Mouse (Mus musculus): ENCODE results near the gene Dmp1. TPM values are rescaled to one million over a fixed set of nuclear protein-coding genes. Genes with fewer than 3 reads are reported as not detected.

The Dmp1 gene
- total RNA-seq (2021) (not detected), polyA plus RNA-seq (2012; rRNA removed) (not detected in 2 replicates)
- long read RNA-seq, result 0 reads

DNA sequence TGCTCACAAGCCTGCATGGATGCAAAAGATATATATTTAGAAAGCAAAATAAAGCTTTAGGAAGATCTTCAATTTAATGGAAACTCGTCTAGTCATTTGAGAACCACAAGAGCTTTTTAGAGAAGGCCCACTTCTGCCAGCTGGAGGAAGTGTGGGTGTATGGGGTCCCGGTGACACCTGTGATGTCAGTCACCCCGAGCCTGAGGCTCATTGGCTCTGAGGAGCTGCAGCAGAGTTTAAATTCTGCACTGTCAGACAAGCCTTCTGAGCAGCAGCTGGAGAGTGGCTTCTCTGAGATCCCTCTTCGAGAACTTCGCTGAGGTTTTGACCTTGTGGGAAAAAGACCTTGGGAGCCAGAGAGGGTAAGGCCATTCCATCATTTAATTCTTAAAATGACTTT lies at the start of gene Dmp1:
Gene Dmp1 (plus strand): TSS at position 263 of the 400 bp plus-strand sequence.
- no peaks in the 10 kb centered on the region for H3K79me2 ChIP-seq (replicated peaks; ENCODE audit: control insufficient read depth, insufficient read depth, low read length)
- no peak within 1 kb of the TSS for H3K4me3 ChIP-seq
- H3K27ac ChIP-seq, result no peak within 1 kb of the TSS
- H3K27me3 ChIP-seq (ENCODE audit: control insufficient read depth, insufficient read depth, low read length), result no peaks in the 10 kb centered on the region
- WGBS, result 64% methylated on average over 5 of the region's 5 CpGs
- no peak for DNase-seq
- H3K4me1 ChIP-seq (ENCODE audit: control insufficient read depth, insufficient read depth, low read length), result no peaks in the 10 kb centered on the region; the same call in none of the 2 replicates
- no peaks in the 10 kb centered on the region for H3K36me3 ChIP-seq (ENCODE audit: control insufficient read depth, insufficient read depth, low read length)
- intact Hi-C loops (cut with DNase I), result no loop called here
- TF ChIP-seq EP300 (IDR thresholded peaks at IDR 0.05; ENCODE audit: insufficient read depth, low read depth, low read length), result no peak
- TF ChIP-seq CTCF (IDR thresholded peaks at IDR 0.05), result no peak
- TF ChIP-seq POLR2A (IDR thresholded peaks at IDR 0.05; ENCODE audit: insufficient read depth, low read depth, low read length), result no peak
- no peak within 1 kb of the TSS for H3K9ac ChIP-seq (ENCODE audit: low read depth, low read length)

DNA sequence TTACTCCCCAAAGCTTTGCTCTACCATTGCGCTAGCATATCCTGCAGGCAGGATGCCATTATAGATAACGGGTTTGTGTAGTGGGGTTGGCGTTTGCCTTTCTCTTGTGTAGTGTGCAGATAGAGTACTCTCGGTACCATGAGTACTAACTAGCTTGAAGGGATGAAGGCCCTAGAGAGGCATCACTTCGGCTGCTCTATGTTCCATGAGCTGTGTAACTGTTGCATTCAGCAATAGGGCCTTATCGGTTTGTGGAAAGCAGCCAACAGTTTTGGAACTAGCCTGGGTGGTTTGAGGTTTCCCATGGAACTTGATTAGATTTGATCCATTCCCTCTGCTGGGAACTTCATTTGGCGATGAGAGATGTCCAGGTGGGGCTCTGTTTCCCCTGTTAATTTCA lies 44.7 kb upstream of the Dmp1 start:
- H3K27me3 ChIP-seq (ENCODE audit: control insufficient read depth, insufficient read depth, low read length), result no peaks in the 10 kb centered on the region
- 61% methylated on average over 7 of the region's 7 CpGs for WGBS
- no peak overlapping the region for H3K27ac ChIP-seq
- H3K9ac ChIP-seq (ENCODE audit: low read depth, low read length), result no peak overlapping the region
- peaks cover 4% of the 10 kb centered on the region for H3K4me1 ChIP-seq (ENCODE audit: control insufficient read depth, insufficient read depth, low read length)
- DNase-seq, result no peak
- TF ChIP-seq EP300 (IDR thresholded peaks at IDR 0.05; ENCODE audit: insufficient read depth, low read depth, low read length) (no peak), CTCF (IDR thresholded peaks at IDR 0.05) (no peak), POLR2A (IDR thresholded peaks at IDR 0.05; ENCODE audit: insufficient read depth, low read depth, low read length) (no peak)
- intact Hi-C loops (cut with DNase I), result no loop called here
- H3K79me2 ChIP-seq (replicated peaks; ENCODE audit: control insufficient read depth, insufficient read depth, low read length), result no peaks in the 10 kb centered on the region
- 0 out of 2 replicates have a peak, but pooled peaks cover 2% of the 10 kb centered on the region for H3K36me3 ChIP-seq (ENCODE audit: control insufficient read depth, insufficient read depth, low read length)
- no peak overlapping the region for H3K4me3 ChIP-seq

DNA sequence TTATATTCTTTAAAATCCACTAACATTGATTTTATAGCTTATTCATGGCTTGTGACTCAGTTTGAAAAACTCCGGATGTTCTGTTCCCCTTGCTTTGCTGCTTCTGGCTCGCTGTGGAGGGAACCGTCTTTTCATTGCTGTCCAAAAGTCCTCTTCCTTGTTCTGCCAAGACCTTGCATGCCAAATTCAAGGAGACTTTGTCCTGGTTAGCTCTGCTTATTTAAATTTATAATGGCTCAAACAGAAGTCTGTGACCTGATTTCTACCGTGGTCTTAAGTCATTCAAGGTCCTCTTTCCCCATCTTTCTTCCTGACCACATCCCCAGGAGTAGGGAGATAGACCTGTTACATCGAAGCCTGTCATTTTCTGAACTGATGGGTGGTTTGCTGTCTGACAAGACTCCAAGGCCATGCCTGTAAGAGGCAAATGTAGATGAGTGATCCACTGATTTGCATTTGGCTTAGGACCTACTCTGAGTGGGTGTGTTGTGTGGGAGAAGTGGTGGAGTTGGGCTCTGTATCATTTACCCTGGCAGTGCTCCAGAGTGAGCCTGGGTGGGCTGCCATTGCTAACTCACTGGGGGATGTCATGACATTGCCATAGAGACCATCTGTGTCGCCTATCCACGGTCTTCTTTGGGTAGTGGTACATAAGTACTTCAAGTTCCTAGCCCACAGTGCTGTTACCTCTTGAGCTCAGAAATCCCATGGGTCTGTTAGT lies 43.9 kb upstream of the Dmp1 start:
- TF ChIP-seq POLR2A (IDR thresholded peaks at IDR 0.05; ENCODE audit: insufficient read depth, low read depth, low read length) (no peak), EP300 (IDR thresholded peaks at IDR 0.05; ENCODE audit: insufficient read depth, low read depth, low read length) (no peak), CTCF (IDR thresholded peaks at IDR 0.05) (no peak)
- Histone ChIP-seq H3K4me3 (no peak overlapping the region), H3K9ac (ENCODE audit: low read depth, low read length) (no peak overlapping the region), H3K27ac (no peak overlapping the region), H3K36me3 (ENCODE audit: control insufficient read depth, insufficient read depth, low read length) (0 out of 2 replicates have a peak, but pooled peaks cover 2% of the 10 kb centered on the region), H3K27me3 (ENCODE audit: control insufficient read depth, insufficient read depth, low read length) (no peaks in the 10 kb centered on the region), H3K4me1 (ENCODE audit: control insufficient read depth, insufficient read depth, low read length) (peaks cover 4% of the 10 kb centered on the region), H3K79me2 (replicated peaks; ENCODE audit: control insufficient read depth, insufficient read depth, low read length) (no peaks in the 10 kb centered on the region)
- DNase-seq, result no peak
- WGBS, result 65% methylated on average over 7 of the region's 7 CpGs
- intact Hi-C loops (cut with DNase I), result no loop called here

DNA sequence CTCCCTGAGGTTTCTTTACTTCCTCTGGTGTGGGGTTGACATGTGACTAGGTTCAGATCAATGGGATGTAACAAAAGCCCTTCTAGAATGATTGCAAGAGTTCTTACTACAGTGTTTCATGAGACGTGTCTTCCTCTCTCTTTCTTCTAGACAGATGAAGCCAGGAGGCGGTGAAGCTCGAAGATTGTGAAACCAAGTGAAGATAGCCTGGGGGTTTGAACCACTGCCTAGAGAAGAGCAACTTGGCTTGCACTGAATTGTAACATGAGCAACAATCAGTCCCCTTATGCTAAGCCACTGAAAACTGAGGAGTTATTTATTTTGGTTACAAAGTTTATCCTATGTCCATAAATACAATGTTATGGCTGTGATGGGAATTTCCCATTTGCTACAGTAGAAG lies 41.8 kb upstream of the Dmp1 start:
- H3K27ac ChIP-seq, result peak overlapping the region; percentile 13; the same call in 1 of the 2 replicates
- DNase-seq, result no peak
- H3K79me2 ChIP-seq (replicated peaks; ENCODE audit: control insufficient read depth, insufficient read depth, low read length), result no peaks in the 10 kb centered on the region
- 0 out of 2 replicates have a peak, but pooled peaks cover 2% of the 10 kb centered on the region for H3K36me3 ChIP-seq (ENCODE audit: control insufficient read depth, insufficient read depth, low read length)
- no peak overlapping the region for H3K9ac ChIP-seq (ENCODE audit: low read depth, low read length)
- WGBS, result 70% methylated on average over 3 of the region's 3 CpGs
- TF ChIP-seq POLR2A (IDR thresholded peaks at IDR 0.05; ENCODE audit: insufficient read depth, low read depth, low read length) (no peak), EP300 (IDR thresholded peaks at IDR 0.05; ENCODE audit: insufficient read depth, low read depth, low read length) (no peak), CTCF (IDR thresholded peaks at IDR 0.05) (no peak)
- intact Hi-C loops (cut with DNase I), result no loop called here
- H3K27me3 ChIP-seq (ENCODE audit: control insufficient read depth, insufficient read depth, low read length), result no peaks in the 10 kb centered on the region
- H3K4me3 ChIP-seq, result no peak overlapping the region
- peaks cover 4% of the 10 kb centered on the region for H3K4me1 ChIP-seq (ENCODE audit: control insufficient read depth, insufficient read depth, low read length)

DNA sequence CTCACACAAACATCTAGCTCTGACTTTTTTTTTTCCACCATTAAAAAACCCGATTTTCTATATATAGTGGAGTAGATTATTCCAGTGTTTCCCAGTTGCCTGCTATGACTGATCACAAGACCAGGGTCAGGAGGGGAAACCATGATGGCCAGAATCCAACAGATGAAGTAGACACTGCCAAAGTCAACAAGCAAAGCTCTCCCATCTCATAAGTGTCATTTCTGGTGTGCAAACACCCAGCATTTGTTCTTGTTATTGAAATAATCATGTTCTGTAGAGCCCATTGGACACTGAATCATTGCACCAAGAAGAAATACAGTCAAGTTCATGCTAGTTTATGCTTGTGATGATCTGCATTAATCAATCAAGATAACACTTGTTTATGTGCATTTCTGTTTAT lies 41.0 kb upstream of the Dmp1 start:
- peak; percentile 37 to 57 for DNase-seq
- Histone ChIP-seq H3K36me3 (ENCODE audit: control insufficient read depth, insufficient read depth, low read length) (0 out of 2 replicates have a peak, but pooled peaks cover 2% of the 10 kb centered on the region), H3K27me3 (ENCODE audit: control insufficient read depth, insufficient read depth, low read length) (no peaks in the 10 kb centered on the region), H3K4me1 (ENCODE audit: control insufficient read depth, insufficient read depth, low read length) (peaks cover 4% of the 10 kb centered on the region), H3K79me2 (replicated peaks; ENCODE audit: control insufficient read depth, insufficient read depth, low read length) (no peaks in the 10 kb centered on the region), H3K4me3 (no peak overlapping the region), H3K27ac (peak overlapping the region; percentile 13; the same call in 1 of the 2 replicates), H3K9ac (ENCODE audit: low read depth, low read length) (no peak overlapping the region)
- intact Hi-C loops (cut with DNase I), result no loop called here
- TF ChIP-seq CTCF (IDR thresholded peaks at IDR 0.05), result no peak
- WGBS, result 31% methylated on average over 1 of the region's 1 CpGs

DNA sequence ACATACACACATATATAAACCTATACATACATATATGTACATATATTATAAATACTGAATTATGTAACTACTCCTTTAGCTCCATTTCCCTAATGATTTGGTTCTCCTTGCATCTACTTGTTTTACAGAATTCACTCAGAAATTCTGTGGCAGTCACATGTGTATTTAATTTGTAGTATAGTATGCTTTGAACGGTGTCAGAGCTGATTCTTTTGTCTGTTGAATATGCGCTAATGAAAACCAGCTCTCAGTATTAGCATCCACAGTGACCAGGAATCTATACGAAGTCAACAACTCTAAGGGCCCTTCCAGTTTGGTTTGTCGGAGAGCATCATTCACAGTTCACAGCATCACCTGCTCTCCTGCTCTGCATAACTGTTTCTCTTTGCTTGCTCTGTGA lies 38.9 kb upstream of the Dmp1 start:
- intact Hi-C loops (cut with DNase I), result no loop called here
- Histone ChIP-seq H3K27me3 (ENCODE audit: control insufficient read depth, insufficient read depth, low read length) (no peaks in the 10 kb centered on the region), H3K4me1 (ENCODE audit: control insufficient read depth, insufficient read depth, low read length) (peaks cover 4% of the 10 kb centered on the region), H3K36me3 (ENCODE audit: control insufficient read depth, insufficient read depth, low read length) (no peaks in the 10 kb centered on the region), H3K4me3 (no peak overlapping the region), H3K27ac (no peak overlapping the region), H3K79me2 (replicated peaks; ENCODE audit: control insufficient read depth, insufficient read depth, low read length) (no peaks in the 10 kb centered on the region), H3K9ac (ENCODE audit: low read depth, low read length) (no peak overlapping the region)
- no peak for DNase-seq
- 86% methylated on average over 4 of the region's 4 CpGs for WGBS
- no peak for TF ChIP-seq POLR2A (IDR thresholded peaks at IDR 0.05; ENCODE audit: insufficient read depth, low read depth, low read length)
- TF ChIP-seq EP300 (IDR thresholded peaks at IDR 0.05; ENCODE audit: insufficient read depth, low read depth, low read length), result no peak
